ENCODE assay signal across 25 mouse cellular contexts in the genomic region with DNA sequence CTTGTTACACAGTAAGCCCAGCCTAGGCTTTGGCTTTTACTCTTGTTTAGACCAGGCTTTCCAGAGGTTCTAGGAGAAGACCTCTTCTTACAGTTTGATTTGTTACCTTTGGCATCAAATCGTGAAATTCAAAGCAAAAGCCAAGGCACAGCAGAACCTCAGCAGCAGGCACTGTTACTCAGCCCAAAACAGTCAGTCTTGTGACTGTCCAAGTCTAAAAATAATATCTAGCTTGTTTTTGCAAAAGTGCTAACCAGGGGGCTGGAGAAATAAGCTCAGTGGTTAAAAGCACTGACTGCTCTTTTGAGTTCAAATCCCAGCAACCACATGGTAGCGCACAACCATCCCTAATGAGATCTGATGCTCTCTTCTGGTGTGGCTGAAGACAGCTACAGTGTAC. TPM values are rescaled to one million over a fixed set of nuclear protein-coding genes. Genes with fewer than 3 reads are reported as not detected.
A peak's percentile ranks its signal among the peaks of the same experiment; 100 is the strongest.
DNase-seq lines count a peak whose midpoint lies in the region; ATAC-seq and TF ChIP-seq lines count a peak whose summit lies in the region.
"Had no signal": no experiment of that assay in that cellular context is flagged by ENCODE, and none has a peak within 500 bp of the region (broad histone marks: within the 10 kb centered on the region; RNA-seq: fewer than 3 reads in every experiment).

No protein-coding gene starts in this region.

- H3K4me3 ChIP-seq in layer of hippocampus, adult 2 months: no peak overlapping the region
- H3K4me3 ChIP-seq: embryonic facial prominence, embryonic 13.5 days; heart, embryonic 13.5 days; limb, embryonic 13.5 days; liver, embryonic 13.5 days; midbrain, embryonic 13.5 days had no signal

- ATAC-seq in erythroblast, adult 5-6 weeks (replicated peaks; ENCODE audit: low FRiP score, poor library complexity, severe bottlenecking): no peak
- ATAC-seq: forebrain, embryonic 14.5 days; hindbrain, postnatal 0 days; intestine, embryonic 16.5 days; midbrain, embryonic 13.5 days had no signal

- intact Hi-C loops in gastrocnemius, postnatal 14 days (cut with DNase I; ENCODE audit: low total_unique reads): no loop called here

- TF ChIP-seq CTCF in layer of hippocampus, adult 2 months (conservative IDR thresholded peaks at IDR 0.05): no peak

- H3K27ac ChIP-seq in layer of hippocampus, adult 2 months: peak overlapping the region; percentile 77
- H3K27ac ChIP-seq: embryonic facial prominence, embryonic 13.5 days; heart, embryonic 13.5 days; hindbrain, postnatal 0 days; limb, embryonic 13.5 days; liver, embryonic 13.5 days; midbrain, embryonic 13.5 days had no signal

- peak; percentile 6 for DNase-seq in gastrocnemius, adult 18-20 months (ENCODE audit: low spot score)
- DNase-seq in gastrocnemius, postnatal 14 days: no peak
- DNase-seq in layer of hippocampus, adult 2 months (ENCODE audit: low spot score in 2 of 2): no peak
- DNase-seq in layer of hippocampus, adult 18-20 months (ENCODE audit: low spot score in 2 of 2): no peak
- DNase-seq in testis, postnatal 10 days (ENCODE audit: low spot score): peak; percentile 27
- DNase-seq in testis, postnatal 14 days (ENCODE audit: low spot score): no peak
- DNase-seq in telencephalon, adult 2 months (ENCODE audit: low read depth, low spot score): peak; percentile 19
- DNase-seq: cerebellum, adult 18-20 months; cerebellum, postnatal 25 days; embryo, embryonic 11 days; heart, postnatal 14 days; kidney, postnatal 10 days; layer of hippocampus, postnatal 36 days; liver, embryonic 13.5 days; lung, embryonic 14.5 days; thymus, adult 2 months; thymus, postnatal 4 days had no signal

RNA-seq across cellular contexts. Expression of a gene that starts 37.9 kb away (rescaled TPM):
- 10 to 100 TPM; 17.2 to 17.7 TPM for total RNA-seq in gastrocnemius, adult 18-20 months (2021)
- 10 to 100 TPM; 17.4 to 17.5 TPM for total RNA-seq in gastrocnemius, postnatal 14 days (2021)
- 10 to 100 TPM; 41.8 to 42.6 TPM for total RNA-seq in layer of hippocampus, adult 2 months (2021)
- 10 to 100 TPM; 35.9 to 37.0 TPM for total RNA-seq in layer of hippocampus, adult 18-20 months (2021)
- 4.0 and 7.7 TPM in 2 replicates for total RNA-seq in erythroblast, adult 5-6 weeks (2015; ENCODE audit: low replicate concordance)
- 8.1 and 10.0 TPM in 2 replicates for total RNA-seq in erythroblast, adult 5-6 weeks (2017; ENCODE audit: low replicate concordance)

Comparison
In these comparisons a context has a peak if more than half of its experiments do, and no peak if none do; other contexts are left out.
1. DNase-seq: peak in gastrocnemius, adult 18-20 months (single experiment), testis, postnatal 10 days (single experiment) and telencephalon, adult 2 months (single experiment); none in gastrocnemius, postnatal 14 days (single experiment), layer of hippocampus, adult 2 months (0 of 2), layer of hippocampus, adult 18-20 months (0 of 2) and testis, postnatal 14 days (single experiment).